Mouse (Mus musculus): ENCODE results near the gene Dennd5a. TPM values are rescaled to one million over a fixed set of nuclear protein-coding genes. Genes with fewer than 3 reads are reported as not detected.
A peak's percentile ranks its signal among the peaks of the same experiment; 100 is the strongest.

The Dennd5a gene
- polyA plus RNA-seq, 1 experiment from 2014 or later, result 26.7 TPM

DNA sequence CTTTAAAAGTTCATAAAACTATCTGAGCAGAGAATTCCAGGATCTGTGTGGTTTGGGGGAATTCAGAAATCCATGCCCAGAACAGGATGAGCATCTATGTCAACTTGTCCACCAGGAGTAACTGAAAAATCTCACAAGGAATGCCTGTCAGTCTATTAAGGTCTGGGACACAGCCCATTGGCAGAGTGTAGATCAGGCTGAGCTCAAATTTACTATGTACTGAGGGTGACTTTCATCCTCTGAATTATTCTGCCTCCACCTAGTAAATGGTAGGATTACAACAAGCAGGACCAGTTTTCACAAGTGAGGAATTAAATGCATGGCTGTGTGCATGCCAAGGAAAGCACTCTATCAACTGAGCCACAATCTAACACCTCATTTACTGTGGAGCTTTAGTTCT lies 9.3 kb upstream of the Dennd5a start:
- no peak overlapping the region for H3K27ac ChIP-seq (ENCODE audit: low read depth, low read length)
- ATAC-seq (replicated peaks; ENCODE audit: low FRiP score), result no peak
- no peak overlapping the region for H3K9ac ChIP-seq (ENCODE audit: low read depth, low read length)

GRCm38 (mm10) chr7:109968924-109969450 lies 8.7 kb upstream of the Dennd5a start:
- no CpG with 5 or more reads among the region's 2 CpGs for WGBS
- Histone ChIP-seq H3K27ac (ENCODE audit: low read depth, low read length) (no peak overlapping the region), H3K36me3 (ENCODE audit: control insufficient read depth, insufficient read depth, low read length) (no peaks in the 10 kb centered on the region), H3K27me3 (replicated peaks; ENCODE audit: control insufficient read depth, insufficient read depth, low read length) (no peaks in the 10 kb centered on the region), H3K9ac (ENCODE audit: low read depth, low read length) (no peak overlapping the region), H3K4me1 (replicated peaks; ENCODE audit: control insufficient read depth, insufficient read depth, low read length) (no peaks in the 10 kb centered on the region), H3K9me3 (ENCODE audit: control insufficient read depth, low read length) (no peaks in the 10 kb centered on the region), H3K4me2 (no peak overlapping the region), H3K4me3 (ENCODE audit: low read depth, low read length) (no peak overlapping the region)
- ATAC-seq (replicated peaks; ENCODE audit: low FRiP score) (no peak), DNase-seq (ENCODE audit: low spot score) (no peak)

More for the DNA sequence above, 9.3 kb upstream of the Dennd5a start:
- Histone ChIP-seq H3K36me3 (ENCODE audit: control insufficient read depth, insufficient read depth, low read length) (no peaks in the 10 kb centered on the region), H3K4me3 (ENCODE audit: low read depth, low read length) (no peak overlapping the region), H3K4me2 (no peak overlapping the region), H3K9me3 (ENCODE audit: control insufficient read depth, low read length) (no peaks in the 10 kb centered on the region), H3K4me1 (replicated peaks; ENCODE audit: control insufficient read depth, insufficient read depth, low read length) (no peaks in the 10 kb centered on the region), H3K27me3 (replicated peaks; ENCODE audit: control insufficient read depth, insufficient read depth, low read length) (no peaks in the 10 kb centered on the region)
- DNase-seq (ENCODE audit: low spot score), result no peak

DNA sequence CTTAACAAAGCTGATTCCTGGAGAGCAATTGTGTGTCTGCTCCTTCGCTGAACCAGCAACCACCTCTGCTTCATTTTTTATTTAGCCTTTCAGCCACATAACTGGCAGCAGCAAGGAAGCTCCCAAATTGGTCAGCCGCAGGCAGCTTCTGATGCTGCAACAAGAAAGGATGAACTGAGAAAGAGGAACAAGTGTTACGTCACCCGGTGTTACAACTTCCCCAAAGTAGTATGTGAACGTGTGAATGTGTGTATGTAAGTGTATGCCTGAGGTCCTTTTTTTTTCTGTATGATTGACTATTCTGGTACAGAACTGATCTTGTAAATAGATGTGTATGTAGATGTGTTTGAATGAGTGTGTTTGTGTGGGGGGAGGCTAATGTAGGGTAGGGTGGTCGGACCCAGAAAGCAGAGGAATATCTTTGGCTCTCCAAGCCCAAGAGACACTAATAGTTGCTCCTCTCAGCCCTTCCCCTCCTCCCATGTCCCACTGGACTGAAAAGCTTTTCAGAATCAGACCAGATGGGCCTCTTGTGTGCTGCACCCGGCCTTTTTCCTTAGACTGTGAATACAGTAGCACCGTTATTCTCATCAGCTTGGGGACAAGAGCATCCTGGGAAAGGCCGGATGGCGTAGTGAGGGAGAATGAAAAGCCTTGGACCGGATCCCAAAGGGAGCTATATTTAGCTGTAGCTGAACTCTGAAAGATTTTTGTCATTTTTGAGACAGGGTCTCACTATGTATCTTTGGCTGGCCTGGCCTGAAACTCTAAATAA lies 7.7 kb upstream of the Dennd5a start:
- Histone ChIP-seq H3K9ac (ENCODE audit: low read depth, low read length) (no peak overlapping the region), H3K4me2 (no peak overlapping the region), H3K4me1 (replicated peaks; ENCODE audit: control insufficient read depth, insufficient read depth, low read length) (no peaks in the 10 kb centered on the region), H3K9me3 (ENCODE audit: control insufficient read depth, low read length) (no peaks in the 10 kb centered on the region), H3K36me3 (ENCODE audit: control insufficient read depth, insufficient read depth, low read length) (no peaks in the 10 kb centered on the region), H3K27ac (ENCODE audit: low read depth, low read length) (no peak overlapping the region), H3K27me3 (replicated peaks; ENCODE audit: control insufficient read depth, insufficient read depth, low read length) (no peaks in the 10 kb centered on the region), H3K4me3 (ENCODE audit: low read depth, low read length) (no peak overlapping the region)
- ATAC-seq (replicated peaks; ENCODE audit: low FRiP score) (no peak), DNase-seq (ENCODE audit: low spot score) (no peak)
- 66% methylated on average over 11 of the region's 11 CpGs for WGBS

- no peaks in the 10 kb centered on the region for H3K27me3 ChIP-seq (replicated peaks; ENCODE audit: control insufficient read depth, insufficient read depth, low read length)
- DNase-seq (ENCODE audit: low spot score), result no peak
- no peaks in the 10 kb centered on the region for H3K4me1 ChIP-seq (replicated peaks; ENCODE audit: control insufficient read depth, insufficient read depth, low read length)
- H3K4me3 ChIP-seq (ENCODE audit: low read depth, low read length), result no peak overlapping the region
- H3K4me2 ChIP-seq, result no peak overlapping the region
- ATAC-seq (replicated peaks; ENCODE audit: low FRiP score), result no peak
- no peak overlapping the region for H3K9ac ChIP-seq (ENCODE audit: low read depth, low read length)
- no peaks in the 10 kb centered on the region for H3K36me3 ChIP-seq (ENCODE audit: control insufficient read depth, insufficient read depth, low read length)
- H3K9me3 ChIP-seq (ENCODE audit: control insufficient read depth, low read length), result no peaks in the 10 kb centered on the region
- no peak overlapping the region for H3K27ac ChIP-seq (ENCODE audit: low read depth, low read length)
Observed at GRCm38 (mm10) chr7:109965658-109966057, 5.4 kb upstream of the Dennd5a start.

DNA sequence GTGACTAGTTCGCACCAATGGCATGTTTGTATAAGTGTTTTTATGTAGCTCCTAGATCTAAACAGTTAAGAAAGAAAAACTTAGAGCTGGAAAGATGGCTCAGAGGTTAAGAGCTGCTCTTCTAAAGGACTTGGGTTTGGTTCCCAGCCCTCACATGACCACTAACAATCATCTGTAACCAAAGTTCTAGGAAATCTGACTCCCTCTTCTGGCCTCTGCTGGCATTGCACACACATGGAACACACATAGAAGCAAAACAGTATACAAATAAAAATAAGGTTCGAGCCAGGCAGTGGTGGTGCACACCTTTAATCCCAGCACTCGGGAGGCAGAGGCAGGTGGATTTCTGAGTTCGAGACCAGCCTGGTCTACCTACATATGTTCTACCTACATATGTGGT lies 3.4 kb upstream of the Dennd5a start:
- DNase-seq (ENCODE audit: low spot score), result no peak
- ATAC-seq (replicated peaks; ENCODE audit: low FRiP score), result no peak

GRCm38 (mm10) chr7:109962596-109962995 lies 2.3 kb upstream of the Dennd5a start:
- H3K27me3 ChIP-seq (replicated peaks; ENCODE audit: control insufficient read depth, insufficient read depth, low read length), result no peaks in the 10 kb centered on the region
- no peak overlapping the region for H3K27ac ChIP-seq (ENCODE audit: low read depth, low read length)
- no peaks in the 10 kb centered on the region for H3K9me3 ChIP-seq (ENCODE audit: control insufficient read depth, low read length)
- no peak for DNase-seq (ENCODE audit: low spot score)
- WGBS, result 83% methylated on average over 4 of the region's 4 CpGs
- H3K9ac ChIP-seq (ENCODE audit: low read depth, low read length), result no peak overlapping the region
- H3K36me3 ChIP-seq (ENCODE audit: control insufficient read depth, insufficient read depth, low read length), result no peaks in the 10 kb centered on the region
- no peak for ATAC-seq (replicated peaks; ENCODE audit: low FRiP score)
- H3K4me2 ChIP-seq, result no peak overlapping the region
- peaks cover 14% of the 10 kb centered on the region for H3K4me1 ChIP-seq (replicated peaks; ENCODE audit: control insufficient read depth, insufficient read depth, low read length)
- no peak overlapping the region for H3K4me3 ChIP-seq (ENCODE audit: low read depth, low read length)

More for the DNA sequence above, 3.4 kb upstream of the Dennd5a start:
- Histone ChIP-seq H3K9ac (ENCODE audit: low read depth, low read length) (no peak overlapping the region), H3K4me1 (replicated peaks; ENCODE audit: control insufficient read depth, insufficient read depth, low read length) (peaks cover 5% of the 10 kb centered on the region), H3K4me2 (no peak overlapping the region), H3K4me3 (ENCODE audit: low read depth, low read length) (no peak overlapping the region), H3K27ac (ENCODE audit: low read depth, low read length) (no peak overlapping the region), H3K36me3 (ENCODE audit: control insufficient read depth, insufficient read depth, low read length) (no peaks in the 10 kb centered on the region), H3K9me3 (ENCODE audit: control insufficient read depth, low read length) (no peaks in the 10 kb centered on the region), H3K27me3 (replicated peaks; ENCODE audit: control insufficient read depth, insufficient read depth, low read length) (no peaks in the 10 kb centered on the region)
- WGBS, result 90% methylated on average over 4 of the region's 4 CpGs

GRCm38 (mm10) chr7:109961570-109961969 lies 1.3 kb upstream of the Dennd5a start:
- no peak for ATAC-seq (replicated peaks; ENCODE audit: low FRiP score)

GRCm38 (mm10) chr7:109960613-109961154 lies 414 bp upstream of the Dennd5a start:
- peak overlapping the region; percentile 83 for H3K4me3 ChIP-seq (ENCODE audit: low read depth, low read length)

More at GRCm38 (mm10) chr7:109961570-109961969, 1.3 kb upstream of the Dennd5a start:
- Histone ChIP-seq H3K9me3 (ENCODE audit: control insufficient read depth, low read length) (no peaks in the 10 kb centered on the region), H3K4me3 (ENCODE audit: low read depth, low read length) (no peak overlapping the region), H3K4me1 (replicated peaks; ENCODE audit: control insufficient read depth, insufficient read depth, low read length) (peaks cover 14% of the 10 kb centered on the region), H3K4me2 (no peak overlapping the region), H3K36me3 (ENCODE audit: control insufficient read depth, insufficient read depth, low read length) (no peaks in the 10 kb centered on the region), H3K9ac (ENCODE audit: low read depth, low read length) (no peak overlapping the region), H3K27me3 (replicated peaks; ENCODE audit: control insufficient read depth, insufficient read depth, low read length) (no peaks in the 10 kb centered on the region), H3K27ac (ENCODE audit: low read depth, low read length) (no peak overlapping the region)
- no peak for DNase-seq (ENCODE audit: low spot score)
- WGBS, result 84% methylated on average over 2 of the region's 2 CpGs

More at GRCm38 (mm10) chr7:109960613-109961154, 414 bp upstream of the Dennd5a start:
- H3K9ac ChIP-seq (ENCODE audit: low read depth, low read length), result peak overlapping the region; percentile 88
- ATAC-seq (replicated peaks; ENCODE audit: low FRiP score) (peak; percentile 44; the same call in 1 of the 2 replicates), DNase-seq (ENCODE audit: low spot score) (no peak)
- H3K36me3 ChIP-seq (ENCODE audit: control insufficient read depth, insufficient read depth, low read length), result no peaks in the 10 kb centered on the region
- peak overlapping the region; percentile 80; the same call in 1 of the 2 replicates for H3K27ac ChIP-seq (ENCODE audit: low read depth, low read length)
- H3K4me1 ChIP-seq (replicated peaks; ENCODE audit: control insufficient read depth, insufficient read depth, low read length), result peaks cover 14% of the 10 kb centered on the region
- H3K27me3 ChIP-seq (replicated peaks; ENCODE audit: control insufficient read depth, insufficient read depth, low read length), result no peaks in the 10 kb centered on the region
- peak overlapping the region; percentile 65 for H3K4me2 ChIP-seq
- WGBS, result 14% methylated on average over 13 of the region's 13 CpGs
- H3K9me3 ChIP-seq (ENCODE audit: control insufficient read depth, low read length), result no peaks in the 10 kb centered on the region
